In the genomic region with DNA sequence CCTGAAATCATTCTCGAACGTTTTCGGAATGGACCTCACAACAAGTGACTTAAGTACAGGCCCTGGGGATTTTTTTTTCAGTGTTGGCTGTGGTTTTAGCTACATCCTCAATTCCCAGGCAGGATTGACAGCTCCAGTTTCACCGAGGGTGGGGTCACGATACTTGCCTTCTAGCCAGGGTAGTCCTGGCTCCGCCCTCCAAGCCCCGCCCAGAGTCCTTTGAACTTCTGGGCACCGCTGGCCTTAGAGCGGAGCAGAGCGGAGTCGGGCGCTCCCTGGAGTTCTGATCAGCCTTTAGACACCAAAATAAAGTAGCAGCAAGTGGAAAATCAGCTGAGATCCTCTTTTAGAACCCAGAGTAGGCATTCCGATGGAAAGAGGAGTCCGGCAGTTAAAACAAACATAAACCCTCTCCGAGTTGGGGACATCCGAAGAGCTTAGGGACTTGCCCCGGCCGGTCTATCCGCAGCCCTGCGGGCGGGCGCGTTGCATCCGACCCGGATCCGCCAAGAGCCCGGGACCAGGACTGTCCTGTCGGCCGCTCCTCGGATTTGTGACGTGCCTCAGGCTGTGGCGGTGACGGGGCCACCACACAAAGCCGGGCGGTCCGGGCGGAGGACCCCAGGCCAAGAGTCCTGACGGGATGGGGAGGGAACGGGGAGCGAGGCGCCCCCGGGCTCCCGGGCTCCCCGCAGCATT, we compare ENCODE assay signal across 8 mouse cellular contexts. TPM values are rescaled to one million over a fixed set of nuclear protein-coding genes. Genes with fewer than 3 reads are reported as not detected.
DNase-seq lines count a peak whose midpoint lies in the region; ATAC-seq and TF ChIP-seq lines count a peak whose summit lies in the region.

No protein-coding gene starts in this region.

- peak overlapping the region; percentile 97 for H3K4me3 ChIP-seq in G1E (ENCODE audit: low read depth, low read length)
- peak overlapping the region; percentile 62 for H3K4me3 ChIP-seq in forebrain, embryonic 16.5 days (replicated peaks; ENCODE audit: low read length)
- H3K4me3 ChIP-seq in layer of hippocampus, adult 2 months: peak overlapping the region; percentile 86
- peak overlapping the region; percentile 60 for H3K4me3 ChIP-seq in lung, adult 2 months (replicated peaks; ENCODE audit: extremely low read depth, low read depth, low read length)
- peak overlapping the region; percentile 69 for H3K4me3 ChIP-seq in neural tube, embryonic 15.5 days (replicated peaks)

- no peaks in the 10 kb centered on the region for H3K9me3 ChIP-seq in G1E (replicated peaks)
- H3K9me3 ChIP-seq in forebrain, embryonic 16.5 days (ENCODE audit: control insufficient read depth, low read length): no peaks in the 10 kb centered on the region
- H3K9me3 ChIP-seq in neural tube, embryonic 15.5 days (replicated peaks): no peaks in the 10 kb centered on the region

- peak overlapping the region; percentile 72 for H3K9ac ChIP-seq in forebrain, embryonic 16.5 days (replicated peaks; ENCODE audit: low read depth, low read length)
- H3K9ac ChIP-seq in neural tube, embryonic 15.5 days (replicated peaks): peak overlapping the region; percentile 78

- peak; percentile 80 for ATAC-seq in G1E (ENCODE audit: extremely low read depth, insufficient number of reproducible peaks, low FRiP score, poor library complexity, severe bottlenecking)
- ATAC-seq in forebrain, embryonic 16.5 days: peak; percentile 71
- ATAC-seq in neural tube, embryonic 15.5 days (ENCODE audit: low FRiP score): peak; percentile 74

- H3K4me1 ChIP-seq in G1E (ENCODE audit: insufficient read depth, low read depth, low read length): peaks cover 39% of the 10 kb centered on the region
- peaks cover 22% of the 10 kb centered on the region for H3K4me1 ChIP-seq in forebrain, embryonic 16.5 days (replicated peaks; ENCODE audit: control insufficient read depth, insufficient read depth, low read length)
- H3K4me1 ChIP-seq in lung, adult 2 months (ENCODE audit: control insufficient read depth, insufficient read depth, low read length): peaks cover 7% of the 10 kb centered on the region
- peaks cover 33% of the 10 kb centered on the region for H3K4me1 ChIP-seq in neural tube, embryonic 15.5 days

- under 1% methylated on average over 44 of the region's 44 CpGs for WGBS in forebrain, embryonic 16.5 days
- under 1% methylated on average over 44 of the region's 44 CpGs for WGBS in lung, adult 2 months
- WGBS in neural tube, embryonic 15.5 days: under 1% methylated on average over 44 of the region's 44 CpGs

- TF ChIP-seq CTCF in G1E (IDR thresholded peaks at IDR 0.05; ENCODE audit: low read depth, low read length): no peak
- no peak for TF ChIP-seq CTCF in layer of hippocampus, adult 2 months (conservative IDR thresholded peaks at IDR 0.05)
- no peak for TF ChIP-seq CTCF in lung, adult 2 months (IDR thresholded peaks at IDR 0.05; ENCODE audit: insufficient read depth, low read length)

- peak; percentile 90 for TF ChIP-seq POLR2A in lung, adult 2 months (IDR thresholded peaks at IDR 0.05; ENCODE audit: borderline replicate concordance, extremely low read depth, low read depth, low read length)

- no peaks in the 10 kb centered on the region; the same call in 1 of the 2 replicates for H3K27me3 ChIP-seq in G1E (ENCODE audit: insufficient read depth, low read length)
- peaks cover 23% of the 10 kb centered on the region for H3K27me3 ChIP-seq in forebrain, embryonic 16.5 days (replicated peaks; ENCODE audit: control insufficient read depth, insufficient read depth, low read length)
- H3K27me3 ChIP-seq in neural tube, embryonic 15.5 days (replicated peaks): peaks cover 15% of the 10 kb centered on the region

- peak overlapping the region; percentile 83 for H3K4me2 ChIP-seq in forebrain, embryonic 16.5 days (ENCODE audit: low read length)
- H3K4me2 ChIP-seq in neural tube, embryonic 15.5 days: peak overlapping the region; percentile 87

- H3K36me3 ChIP-seq in G1E (replicated peaks): peaks cover 30% of the 10 kb centered on the region
- H3K36me3 ChIP-seq in forebrain, embryonic 16.5 days (ENCODE audit: control insufficient read depth, insufficient read depth): no peaks in the 10 kb centered on the region
- H3K36me3 ChIP-seq in neural tube, embryonic 15.5 days: no peaks in the 10 kb centered on the region

- intact Hi-C loops in heart, postnatal 36 days (cut with DNase I): no loop called here

- DNase-seq in G1E (ENCODE audit: low spot score): peak; percentile 89
- DNase-seq in cerebellum, adult 11-12 months: peak; percentile 49
- DNase-seq in heart, postnatal 36 days: peak; percentile 93 to 94
- peak; percentile 65 to 73 for DNase-seq in layer of hippocampus, adult 2 months (ENCODE audit: low spot score in 2 of 2)
- DNase-seq in lung, adult 2 months: peak; percentile 96
- DNase-seq in testis, postnatal 10 days (ENCODE audit: low spot score): peak; percentile 93

- peak overlapping the region; percentile 34; the same call in 1 of the 2 replicates for H3K27ac ChIP-seq in forebrain, embryonic 16.5 days (ENCODE audit: low read length)
- peak overlapping the region; percentile 92 for H3K27ac ChIP-seq in layer of hippocampus, adult 2 months
- peak overlapping the region; percentile 87 for H3K27ac ChIP-seq in neural tube, embryonic 15.5 days (replicated peaks)

RNA-seq across cellular contexts. Expression of gene Ttc7, which starts 0.5 kb away (rescaled TPM):
- total RNA-seq in G1E (2014; fragmentation: Nextera tagmentation) (26.2 and 34.8 TPM in 2 replicates), G1E (2017) (19.6 and 21.1 TPM in 2 replicates)
- polyA plus RNA-seq in G1E (2012): 43.5 and 48.8 TPM in 2 replicates
- 3.1 and 3.4 TPM in 2 replicates for polyA plus RNA-seq in forebrain, embryonic 16.5 days (2015; fragmentation: Nextera tagmentation; extraction: Ambion mirVana)
- total RNA-seq in heart, postnatal 36 days (2021): 10 to 100 TPM; 14.7 to 16.7 TPM
- 1 to 10 TPM; 7.0 to 8.6 TPM for total RNA-seq in layer of hippocampus, adult 2 months (2021)
- 78.4 and 102 TPM in 2 replicates for polyA plus RNA-seq in lung, adult 2 months (2012; rRNA removed)
- polyA plus RNA-seq in neural tube, embryonic 15.5 days (2015; fragmentation: Nextera tagmentation; extraction: Ambion mirVana): 7.2 and 12.0 TPM in 2 replicates

RNA-seq across cellular contexts. Expression of gene Mcfd2, which starts 16.4 kb away (rescaled TPM):
- 11.0 and 15.4 TPM in 2 replicates for total RNA-seq in G1E (2014; fragmentation: Nextera tagmentation)
- 34.4 and 34.6 TPM in 2 replicates for total RNA-seq in G1E (2017)
- polyA plus RNA-seq in G1E (2012): 4.0 and 5.3 TPM in 2 replicates
- polyA plus RNA-seq in forebrain, embryonic 16.5 days (2015; fragmentation: Nextera tagmentation; extraction: Ambion mirVana): 54.1 and 57.0 TPM in 2 replicates
- total RNA-seq in heart, postnatal 36 days (2021): 10 to 100 TPM; 44.0 to 51.0 TPM
- total RNA-seq in layer of hippocampus, adult 2 months (2021): 10 to 100 TPM; 56.0 to 62.6 TPM
- 71.7 and 87.8 TPM in 2 replicates for polyA plus RNA-seq in lung, adult 2 months (2012; rRNA removed)
- polyA plus RNA-seq in neural tube, embryonic 15.5 days (2015; fragmentation: Nextera tagmentation; extraction: Ambion mirVana): 45.3 and 57.3 TPM in 2 replicates

Comparison
In these comparisons a context has a peak if more than half of its experiments do, and no peak if none do; other contexts are left out.
1. Peak in every context shown above with its lines: DNase-seq, ATAC-seq, H3K4me3 ChIP-seq and H3K27ac ChIP-seq.
2. H3K27ac ChIP-seq: peak in every context shown above with its lines; median percentile 92 in layer of hippocampus, adult 2 months; 87 in neural tube, embryonic 15.5 days; 34 in forebrain, embryonic 16.5 days.